Mouse (Mus musculus) thymus, adult 2 months (tissue): ENCODE measurements around the gene Lce1c.

Experiments
- CTCF ChIP-seq: fragments of 200-500 bp; IDR thresholded peaks from 2 replicates; pipeline ENCODE4 v1.5.1; 2012; ENCODE audit warnings: mild to moderate bottlenecking, control low read depth, low read length, moderate library complexity, borderline replicate concordance; ENCODE audit not compliant: control insufficient read depth, poor library complexity, insufficient read depth; ENCODE audit errors: extremely low read depth
- POLR2A ChIP-seq: fragments of 200-500 bp; IDR thresholded peaks from 2 replicates; pipeline ENCODE4 v1.6.1; 2012; ENCODE audit warnings: mild to moderate bottlenecking, low read length, control low read depth, moderate library complexity; ENCODE audit not compliant: control insufficient read depth, poor library complexity, insufficient read depth; ENCODE audit errors: extremely low read depth

DNA sequence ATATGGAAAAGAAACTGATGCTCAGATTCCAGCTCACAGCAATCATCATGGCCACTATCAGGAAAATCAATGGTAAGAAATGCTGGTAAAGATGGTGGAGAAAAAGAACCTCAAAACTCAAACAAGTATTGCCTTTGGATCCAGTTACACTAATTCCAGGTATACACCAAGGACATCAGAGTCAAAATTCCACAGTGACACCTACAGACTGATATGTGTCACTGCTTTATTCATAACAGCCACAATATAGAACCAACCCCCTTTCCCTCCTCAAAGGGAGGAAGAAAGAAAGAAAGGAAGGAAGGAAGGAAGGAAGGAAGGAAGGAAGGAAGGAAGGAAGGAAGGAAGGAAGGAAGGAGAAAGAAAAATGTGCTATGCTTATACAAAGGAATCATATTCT lies 36.1 kb downstream of the Lce1c start:
- TF ChIP-seq POLR2A (no peak), CTCF (no peak)
